Mouse (Mus musculus): ENCODE data around the gene March4.

Gene March4

DNA sequence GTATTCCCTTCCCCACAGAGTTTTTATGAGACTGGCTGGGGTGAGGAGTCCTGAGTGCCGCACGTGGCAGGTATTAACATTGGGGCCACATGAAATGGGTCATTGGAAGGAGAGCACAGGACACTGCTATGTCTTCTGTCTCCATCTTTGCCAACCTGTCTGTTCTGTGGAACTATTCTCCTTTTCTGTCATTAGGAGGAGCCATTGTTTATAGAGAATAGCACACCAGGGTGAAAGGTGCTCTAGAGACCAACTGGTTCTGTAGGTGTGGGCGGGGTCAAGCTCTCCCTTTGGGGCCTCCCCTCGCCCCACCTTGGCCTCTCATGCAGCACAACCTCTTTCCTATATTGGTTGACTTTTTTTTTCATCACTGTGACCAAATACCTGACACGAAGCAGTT lies 99.8 kb downstream of the March4 start:
- no peak for DNase-seq

DNA sequence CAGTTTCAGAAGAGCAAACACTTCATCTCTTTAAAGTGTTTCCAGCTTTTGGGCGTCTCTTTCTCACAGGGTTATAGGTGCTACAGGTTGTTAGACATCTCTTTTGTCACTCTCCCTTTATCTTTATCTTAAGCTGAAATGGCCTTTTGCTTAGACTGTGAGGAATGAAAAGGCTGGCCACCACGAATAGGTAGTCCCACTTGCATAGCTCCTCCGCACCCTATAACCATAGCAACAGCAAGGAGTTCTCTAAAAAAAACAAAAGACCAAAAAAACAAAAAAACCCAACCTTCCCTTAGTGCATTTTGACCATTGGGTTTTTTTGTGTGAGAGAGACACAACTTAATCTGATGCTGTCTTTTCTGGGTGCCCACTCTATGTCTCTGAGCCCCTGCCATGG lies 102.2 kb downstream of the March4 start:
- DNase-seq, result no peak

DNA sequence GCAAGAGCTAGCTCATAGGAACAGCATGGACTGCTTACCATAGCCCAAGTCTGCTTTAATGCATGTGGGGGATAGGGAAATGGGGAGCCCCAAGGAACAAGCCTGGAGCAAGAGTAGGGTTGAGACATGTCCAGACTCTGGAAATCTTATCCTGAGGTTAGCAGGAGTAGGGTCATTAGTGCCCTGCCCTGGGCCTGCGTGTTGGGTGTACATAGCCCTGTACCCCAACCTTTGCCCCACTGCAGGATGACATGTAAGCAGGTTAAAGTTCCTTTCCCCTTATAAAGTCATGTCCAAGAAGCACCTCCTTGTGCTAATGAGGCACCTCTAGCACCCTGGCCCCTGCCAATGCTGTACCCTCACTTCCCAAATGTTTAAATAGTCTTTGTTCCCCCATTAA lies 104.2 kb downstream of the March4 start:
- no peak for DNase-seq

DNA sequence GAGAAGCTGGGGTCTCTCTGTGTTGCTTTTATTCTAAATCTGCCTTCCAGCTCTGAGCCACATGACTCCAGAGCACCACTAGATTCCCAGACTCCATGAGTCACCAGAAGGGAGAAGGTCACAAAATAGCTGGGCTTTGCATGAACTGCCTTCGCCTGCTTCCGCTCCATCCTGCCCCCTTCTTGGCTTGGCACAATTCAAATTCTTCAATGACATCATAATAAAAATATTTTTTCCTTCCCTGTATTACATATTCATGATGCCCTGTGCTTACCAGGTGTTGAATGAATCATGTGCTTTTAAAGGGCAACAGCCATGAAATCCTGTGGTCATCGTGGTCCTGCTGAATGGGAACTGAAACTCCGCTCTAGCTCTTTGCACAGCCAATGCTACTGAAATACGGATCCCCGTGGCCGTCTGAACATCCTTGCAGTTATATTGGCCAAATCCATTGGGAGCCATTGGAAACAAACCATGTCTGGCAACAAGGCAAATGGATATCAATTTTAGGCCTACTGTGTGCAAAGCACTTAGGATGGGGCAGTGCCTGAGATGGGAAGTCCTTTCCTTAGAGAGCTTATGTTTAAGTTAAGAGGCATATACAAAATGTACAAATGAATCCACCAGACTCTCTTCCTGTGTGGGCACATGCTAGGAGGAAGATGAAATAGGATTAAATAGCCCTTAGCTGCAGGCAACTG lies 107.5 kb downstream of the March4 start:
- DNase-seq, result no peak

DNA sequence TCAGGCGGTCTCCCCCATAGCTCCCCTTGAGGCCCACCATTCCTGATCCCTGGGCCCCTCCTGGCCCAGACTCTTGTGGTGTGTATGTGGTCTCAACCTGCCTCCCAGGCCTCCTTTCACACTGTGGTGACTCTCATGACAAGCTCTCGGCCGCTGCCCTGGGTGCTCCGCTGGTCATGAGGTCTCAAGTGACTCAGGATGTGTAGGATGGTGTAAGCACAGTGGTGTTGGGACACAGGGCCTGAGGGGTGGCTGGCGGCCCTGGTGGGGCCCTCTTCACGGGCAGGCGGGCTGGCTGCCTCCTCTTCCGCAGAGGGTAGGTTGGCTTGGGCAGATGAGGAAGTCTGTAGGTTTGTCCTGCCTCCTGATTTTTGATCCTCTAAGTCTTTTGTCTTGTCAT lies 108.2 kb downstream of the March4 start:
- DNase-seq, result no peak

DNA sequence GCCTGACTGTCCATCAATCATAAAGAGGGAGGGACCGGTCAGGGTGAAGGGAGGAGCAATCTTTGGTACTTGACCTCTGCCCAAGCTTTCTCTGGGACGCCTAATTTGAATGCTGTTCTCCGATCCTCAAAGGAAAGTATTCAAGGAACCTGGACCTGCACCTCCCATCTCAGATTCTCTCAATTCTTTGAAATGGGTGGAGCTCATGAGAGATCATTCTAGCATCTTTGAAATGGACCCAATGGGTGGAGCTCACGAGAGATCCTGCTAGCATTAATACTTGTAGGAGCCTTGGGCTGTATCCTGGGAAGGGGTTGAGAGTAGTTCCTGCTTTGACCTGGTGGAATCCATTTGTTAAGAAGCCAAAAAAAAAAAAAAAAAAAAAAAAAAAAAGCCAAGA lies 110.3 kb downstream of the March4 start:
- no peak for DNase-seq

DNA sequence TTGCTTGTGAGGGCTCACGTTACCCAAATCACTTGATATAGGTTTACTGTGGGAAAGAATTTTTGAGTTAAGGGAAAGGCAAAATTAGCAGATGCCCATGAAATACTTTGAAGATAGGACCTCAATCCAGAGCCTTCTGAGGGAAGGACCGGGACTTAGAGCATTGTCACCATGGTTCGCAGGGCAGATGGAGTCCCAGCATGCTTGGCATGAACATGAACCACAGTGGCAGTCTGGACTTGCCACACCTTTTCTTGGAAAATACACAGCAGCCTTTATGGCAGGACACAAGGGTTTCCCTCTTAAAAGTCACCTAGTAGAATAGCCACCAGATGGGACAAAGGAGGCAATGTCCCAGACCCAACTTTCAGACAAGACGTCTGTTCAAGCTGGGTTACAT lies 114.6 kb downstream of the March4 start:
- DNase-seq, result no peak

DNA sequence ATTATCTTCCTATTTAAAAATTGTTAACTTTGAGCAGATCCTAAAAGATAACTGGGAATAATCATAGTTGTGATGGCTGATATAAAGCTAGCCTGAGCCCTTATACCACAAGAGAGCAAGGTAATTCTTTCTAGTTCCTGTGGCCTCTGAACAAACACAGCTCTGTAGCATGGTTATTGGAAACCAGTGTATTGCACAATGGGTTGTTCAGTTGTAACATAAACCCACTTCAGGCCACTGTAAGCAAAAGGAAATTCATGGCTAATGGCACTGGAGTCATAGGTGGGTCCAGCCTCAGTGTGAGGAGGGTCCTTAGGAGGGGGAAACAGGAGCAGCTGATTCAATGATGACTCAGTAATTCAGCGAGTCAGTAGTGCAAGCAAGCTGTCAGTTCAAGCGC lies 116.5 kb downstream of the March4 start:
- no peak for DNase-seq

DNA sequence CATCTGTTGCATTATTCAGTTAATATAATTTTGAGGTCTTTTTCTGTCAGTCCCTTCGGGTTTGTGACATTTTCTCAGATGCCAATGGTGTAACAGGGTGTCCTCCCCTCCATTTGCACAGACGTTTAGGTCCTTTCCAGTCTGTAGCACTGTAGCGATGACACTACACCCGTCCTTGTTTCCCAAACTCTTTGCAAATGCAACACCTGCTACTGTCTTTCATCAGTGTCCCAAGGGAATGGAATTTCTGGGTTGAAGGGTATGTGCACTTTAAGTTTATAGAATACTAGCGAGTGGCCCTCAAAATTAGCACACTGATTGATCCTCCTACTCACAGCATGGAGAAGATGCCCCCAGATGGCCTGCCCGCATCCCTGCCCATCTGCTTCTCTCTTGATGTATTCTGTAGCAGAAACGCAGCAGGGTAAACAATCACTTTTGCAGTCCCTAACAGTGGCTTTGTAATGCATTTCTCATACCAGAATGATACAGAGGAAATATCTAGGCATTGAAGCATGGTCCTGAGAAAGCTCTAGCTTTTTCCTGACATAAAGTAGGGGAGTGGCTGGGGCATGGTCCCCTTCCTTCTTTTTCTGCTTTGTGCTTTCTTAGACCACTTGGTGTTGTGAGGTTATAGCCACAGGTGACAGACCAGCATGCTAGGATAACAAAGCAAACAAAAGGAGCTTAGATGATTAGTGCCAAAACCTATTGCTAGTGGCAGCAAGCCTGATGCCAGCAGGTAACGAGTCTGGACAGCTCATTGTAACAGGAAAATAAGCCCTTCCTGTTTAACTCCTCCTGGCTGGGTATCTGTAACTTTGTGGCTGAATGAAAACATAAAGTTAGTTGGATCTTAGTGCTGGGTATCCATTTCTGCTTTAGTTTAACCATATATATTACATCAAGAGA lies 117.7 kb downstream of the March4 start:
- no peak for DNase-seq

DNA sequence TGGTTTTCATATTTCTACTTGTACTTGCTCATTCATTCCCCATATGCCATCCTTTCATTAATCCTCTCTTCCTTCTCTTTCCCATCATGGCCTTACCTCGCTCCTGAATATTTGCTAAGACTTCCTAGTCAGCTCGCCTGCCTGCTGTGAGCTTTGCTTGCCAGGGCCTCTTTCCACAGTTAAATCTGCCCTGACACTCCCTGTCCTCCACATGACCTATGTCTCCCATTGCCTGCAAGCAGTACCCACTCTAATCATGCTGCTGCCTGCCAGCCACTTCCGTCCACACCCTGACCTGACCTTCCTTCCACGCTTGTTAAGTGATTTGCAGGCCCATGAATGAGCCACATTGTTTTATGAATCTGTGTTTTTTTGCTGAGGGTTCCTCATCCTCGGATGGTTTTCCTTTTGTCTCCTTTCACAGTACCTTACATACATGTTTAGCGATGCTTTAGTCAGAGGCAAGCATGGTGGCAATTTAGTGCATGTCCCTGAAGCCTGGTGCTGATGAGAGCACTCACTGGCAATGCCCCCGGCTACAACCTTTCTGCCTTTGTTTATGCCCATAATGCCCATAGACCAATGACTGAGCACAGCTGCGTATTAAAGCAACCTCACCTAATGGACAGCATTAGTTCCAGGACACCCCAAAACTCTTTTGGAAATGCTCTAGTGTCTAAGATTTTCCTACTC lies 122.0 kb downstream of the March4 start:
- DNase-seq, result no peak

DNA sequence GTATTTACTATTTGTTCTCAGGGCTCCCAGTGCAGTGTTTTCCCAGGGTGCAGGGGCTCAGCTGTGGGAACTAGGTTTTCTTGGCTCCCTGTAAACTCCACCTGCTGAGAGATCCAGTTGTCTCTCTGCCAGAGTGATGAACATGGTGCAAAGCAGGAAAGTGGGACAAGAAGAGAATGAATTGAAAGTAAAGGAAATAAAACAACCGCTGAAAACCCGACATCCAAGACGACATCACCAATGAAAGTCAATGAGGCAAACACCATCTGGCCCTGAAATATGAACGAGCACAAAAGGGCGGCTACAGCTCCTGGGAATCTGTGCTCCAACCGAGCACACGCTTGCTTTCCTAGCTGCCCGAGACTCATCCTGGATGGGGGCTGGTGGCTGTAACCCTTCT lies 122.6 kb downstream of the March4 start:
- no peak for DNase-seq

DNA sequence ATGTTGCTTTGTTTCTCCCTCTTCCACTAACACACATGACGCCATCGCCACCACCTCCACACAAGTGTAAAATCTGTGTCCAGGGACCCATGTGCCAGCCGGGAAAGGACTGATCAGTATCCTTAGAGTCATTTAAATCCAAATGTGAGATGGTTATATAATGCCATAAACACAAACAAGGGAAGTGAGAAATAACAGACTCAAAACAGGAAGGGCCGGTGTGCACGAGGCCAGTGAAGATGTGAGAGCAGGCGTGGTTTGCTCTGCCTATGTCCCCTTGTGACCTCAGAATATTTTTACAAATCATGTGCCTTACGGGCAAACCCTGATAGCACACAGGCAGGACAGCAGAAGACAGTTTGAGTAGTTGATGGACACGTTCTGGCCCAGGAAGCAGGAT lies 123.5 kb downstream of the March4 start:
- DNase-seq, result no peak

DNA sequence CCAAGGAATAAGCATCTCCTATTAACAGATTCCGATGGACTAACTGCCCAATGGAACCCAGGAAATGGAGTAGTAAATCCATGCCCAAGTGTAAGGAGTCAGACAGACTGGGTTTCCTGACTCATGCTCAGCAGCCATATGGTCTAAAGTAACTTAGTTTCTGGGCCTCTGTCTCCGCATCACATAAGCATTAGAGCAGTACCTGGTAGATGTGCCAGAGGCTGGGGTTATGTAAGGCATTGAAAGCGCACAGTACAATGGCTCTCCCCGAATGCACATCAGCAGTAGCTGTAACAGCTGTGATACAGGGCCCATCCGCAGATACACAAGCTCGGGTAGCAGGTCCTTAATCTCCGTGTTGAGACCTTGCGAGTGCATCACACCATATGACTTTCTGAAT lies 125.6 kb downstream of the March4 start:
- DNase-seq, result no peak

DNA sequence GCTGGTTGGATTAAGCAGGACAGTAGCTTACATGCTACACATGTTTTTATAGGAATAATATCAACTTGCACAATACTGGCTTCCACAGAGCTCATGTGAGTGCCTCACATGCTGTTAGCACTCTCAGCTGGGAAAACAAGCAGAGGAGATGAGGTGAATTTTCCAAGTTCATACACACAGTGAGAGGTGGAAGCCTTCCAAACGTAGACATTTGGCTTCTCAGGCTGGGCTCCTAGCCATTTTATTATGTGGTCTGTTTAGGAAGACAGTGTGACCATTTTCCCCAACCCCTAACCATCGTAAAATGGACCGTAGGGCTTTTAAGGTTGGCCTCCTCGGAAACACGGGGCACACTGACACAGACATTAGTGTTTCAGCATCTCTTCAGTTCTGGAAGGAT lies 126.8 kb downstream of the March4 start:
- DNase-seq, result no peak

DNA sequence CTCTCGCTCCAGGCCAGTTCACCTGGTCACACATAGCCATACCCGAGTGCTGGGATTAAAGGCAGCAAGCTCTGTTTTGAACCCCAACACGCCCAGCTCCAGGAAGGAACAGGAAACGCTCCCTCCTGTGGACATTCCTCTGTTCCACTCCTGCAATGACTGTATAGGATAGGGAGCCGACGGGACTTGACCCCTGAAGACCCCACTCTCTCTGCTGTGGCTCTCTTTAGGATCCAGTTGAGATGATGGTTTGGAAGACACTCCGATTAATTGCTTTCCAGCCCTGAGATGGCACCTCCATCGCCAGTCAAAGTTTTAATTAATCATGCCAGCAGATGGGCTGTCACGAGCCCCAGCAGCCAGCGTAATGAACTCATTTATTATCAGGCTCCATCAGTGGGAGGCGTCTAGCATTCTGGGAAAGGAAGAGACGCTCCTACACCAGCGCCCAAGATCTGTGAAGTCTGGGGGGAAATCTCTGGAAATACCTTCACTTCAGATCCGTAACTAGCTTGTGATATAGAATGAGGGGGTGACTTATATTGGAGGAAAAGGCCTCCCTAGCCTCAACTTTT lies 130.1 kb downstream of the March4 start:
- no peak for DNase-seq

DNA sequence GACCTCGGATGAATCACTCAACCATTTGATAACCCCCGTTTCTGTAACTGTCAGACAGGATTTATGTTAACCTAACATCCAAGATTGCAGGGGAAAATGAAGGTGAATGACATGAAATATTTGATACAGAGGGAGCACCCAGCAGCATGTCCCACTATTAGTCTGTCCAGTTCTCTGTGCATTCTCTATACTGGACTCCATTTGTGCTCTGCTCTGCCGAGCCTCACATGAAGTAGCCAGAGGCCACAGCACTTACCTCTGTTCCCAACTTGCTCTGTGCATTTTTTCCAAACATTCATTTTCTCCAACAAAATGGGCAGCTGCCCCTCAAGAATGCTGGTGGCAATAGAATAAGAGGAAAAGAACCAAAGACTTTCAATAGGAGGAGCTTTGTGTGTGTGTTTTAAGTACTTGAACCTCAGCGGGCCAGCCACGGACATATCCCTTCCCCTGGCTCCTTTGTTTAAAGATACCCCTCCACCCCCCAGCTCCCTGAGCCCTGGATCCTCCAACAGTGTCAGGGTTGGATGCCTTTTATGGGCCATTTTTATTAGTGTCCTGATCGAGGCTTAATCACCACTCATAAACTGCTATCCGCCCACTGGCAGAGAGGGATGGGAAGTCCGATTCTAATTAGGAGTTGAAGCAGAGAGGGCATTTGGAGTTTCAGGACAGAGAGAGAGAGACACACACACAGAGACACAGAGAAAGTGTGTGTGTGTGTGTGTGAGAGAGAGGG lies 135.2 kb downstream of the March4 start:
- DNase-seq, result no peak

DNA sequence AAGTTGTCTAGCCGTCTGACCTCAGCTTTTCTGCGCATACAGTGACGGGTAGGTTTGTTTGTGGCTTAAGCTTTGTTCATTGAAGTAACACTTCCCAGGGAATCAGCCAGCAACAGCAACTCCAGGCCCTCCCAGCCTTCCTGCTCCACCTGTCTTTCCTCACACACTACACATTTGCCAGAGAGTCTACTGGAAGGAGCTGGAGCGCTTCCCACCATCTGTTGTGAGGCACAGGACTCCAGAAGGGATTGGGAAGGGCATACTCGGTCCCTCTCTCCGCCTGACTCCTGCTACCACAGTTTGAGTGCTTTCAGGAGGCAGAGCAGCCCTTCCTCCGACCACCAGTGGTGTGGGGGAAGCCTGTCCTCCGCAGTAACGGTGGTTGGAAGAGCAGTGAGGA lies 136.1 kb downstream of the March4 start:
- DNase-seq, result no peak

DNA sequence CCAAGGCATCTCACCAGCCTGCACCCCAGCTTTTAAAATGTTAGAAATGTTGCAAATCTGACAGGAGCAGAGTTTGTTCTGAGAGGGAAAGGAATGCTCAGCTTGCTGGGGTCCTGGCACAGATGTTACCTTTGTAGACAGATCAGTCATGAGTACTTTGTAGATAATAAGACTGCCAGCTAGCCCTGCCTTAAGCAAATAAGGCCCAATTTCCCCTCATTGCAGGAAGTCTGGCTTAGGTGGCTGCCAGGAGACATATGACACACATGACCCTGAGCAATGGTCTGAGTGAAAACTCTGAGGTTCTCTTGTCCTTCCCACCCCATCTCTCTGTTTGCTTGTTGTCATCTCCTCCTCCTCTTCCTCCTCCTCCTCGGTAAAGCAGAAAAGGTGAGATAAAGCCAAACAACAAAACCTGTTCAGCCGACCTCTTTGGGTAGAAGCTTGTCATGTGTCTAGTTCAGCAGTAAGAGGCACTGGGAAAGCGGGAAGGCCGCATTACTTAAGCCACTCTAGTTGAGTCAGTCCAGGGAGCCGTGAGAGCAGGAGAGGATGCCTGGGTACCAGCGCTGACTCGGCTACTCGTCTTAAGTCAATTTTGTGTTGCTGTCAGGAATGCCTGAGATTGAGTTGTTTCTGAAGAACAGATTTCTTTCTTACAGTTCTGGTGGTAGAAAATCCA lies 136.9 kb downstream of the March4 start:
- DNase-seq, result no peak

DNA sequence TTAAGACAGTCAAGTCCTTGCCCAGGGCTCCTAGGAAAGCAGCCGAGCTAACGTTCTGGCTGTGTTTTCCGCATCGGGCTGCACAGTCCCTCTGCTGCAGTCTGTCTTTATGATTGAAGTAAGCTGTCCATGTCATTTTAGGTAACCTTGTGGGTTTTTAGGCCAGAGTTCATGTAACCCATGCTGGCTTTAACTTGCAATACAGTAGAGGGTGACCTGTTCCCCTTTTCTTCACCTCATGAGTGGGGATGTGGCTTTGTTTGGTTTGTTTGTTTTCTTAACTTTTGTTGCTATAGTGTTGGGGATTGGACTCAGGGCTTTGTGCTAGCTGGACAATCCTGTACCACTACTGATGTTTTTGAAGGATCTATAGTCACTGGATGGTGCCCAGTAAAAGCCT lies 146.3 kb downstream of the March4 start:
- DNase-seq, result no peak

DNA sequence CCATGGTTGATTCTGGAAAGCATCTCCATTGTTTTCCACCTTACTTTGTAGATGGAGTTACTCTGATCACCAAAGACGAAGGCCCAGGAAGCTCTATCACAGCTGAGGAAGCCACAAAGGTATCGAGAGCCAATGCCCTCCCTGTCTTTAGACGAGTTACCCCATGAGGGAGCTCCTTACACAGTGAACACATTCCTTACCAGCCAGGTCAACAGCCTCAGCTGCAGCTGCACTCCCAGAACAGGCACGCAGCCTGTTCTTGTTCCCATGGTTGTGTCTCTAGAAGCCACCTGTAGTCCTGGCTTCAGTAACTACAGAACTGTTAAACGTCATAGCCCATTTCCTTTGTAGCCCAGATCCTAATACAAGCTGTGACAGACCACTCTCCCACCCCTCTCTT lies 153.1 kb downstream of the March4 start:
- DNase-seq, result no peak

DNA sequence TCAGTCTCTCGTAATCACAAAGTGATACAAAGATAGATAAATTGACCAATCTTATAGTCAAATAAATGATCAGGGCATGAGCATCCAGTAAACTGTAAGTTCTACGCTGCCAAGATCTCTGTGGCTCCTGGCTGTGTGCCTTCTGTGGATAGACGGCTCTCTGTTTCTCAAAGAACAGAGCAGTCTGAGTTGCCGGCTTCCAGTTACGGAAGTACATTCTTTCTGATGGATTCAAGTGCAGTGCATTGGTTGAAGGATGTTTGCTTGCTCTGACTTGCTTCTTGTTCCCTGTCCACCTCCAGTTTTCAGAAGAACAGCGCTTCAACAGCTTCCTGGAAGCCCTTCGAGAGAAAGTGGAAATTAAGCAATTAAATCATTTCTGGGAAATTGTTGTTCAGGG lies 153.7 kb downstream of the March4 start:
- DNase-seq, result no peak

DNA sequence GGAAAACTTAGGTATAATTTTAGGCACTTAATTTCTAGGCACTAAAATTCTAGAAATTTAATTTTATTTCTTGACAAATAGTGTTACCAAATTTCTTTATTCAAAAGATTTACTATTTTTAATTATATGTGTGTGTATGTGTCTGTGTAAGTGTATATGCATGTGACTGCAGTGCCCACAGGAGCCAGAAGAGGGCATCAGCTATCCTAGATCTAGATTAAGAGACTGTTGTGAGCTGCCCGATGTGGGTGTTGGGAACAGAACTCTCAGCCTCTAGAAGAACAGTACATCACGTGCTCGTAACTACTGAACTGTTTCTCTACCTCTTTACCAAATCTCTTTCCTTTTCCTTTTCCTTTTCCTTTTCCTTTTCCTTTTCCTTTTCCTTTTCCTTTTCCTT lies 156.2 kb downstream of the March4 start:
- no peak for DNase-seq

Data from kidney, adult 8-10 months (tissue).